Mouse (Mus musculus) midbrain, embryonic 13.5 days (tissue): ENCODE data around the gene Ddx5. TPM values are rescaled to one million over a fixed set of nuclear protein-coding genes. Genes with fewer than 3 reads are reported as not detected.
A peak's percentile ranks its signal among the peaks of the same experiment; 100 is the strongest.
"Not testable (repeated sequence)": the region's sequence is repeated elsewhere in the genome, so short reads cannot be mapped to it uniquely, and the experiment has no call there.

Experiments
- ATAC-seq: fragments of 200-750 bp; cut with Nextera tagmentation; 2 replicates; pipeline ENCODE4 v1.8.0; 2017; ENCODE audit warnings: mild to moderate bottlenecking, moderate TSS enrichment, moderate library complexity
- H3K27ac ChIP-seq: fragments of 300-500 bp; sonication (generic); 2 replicates; pipeline ENCODE4 v1.5.1; 2015; ENCODE audit warnings: inconsistent platforms, mild to moderate bottlenecking, moderate library complexity
- H3K27me3 ChIP-seq: fragments of 300-500 bp; sonication (generic); 2 replicates; pipeline ENCODE4 v1.6.1; 2015; ENCODE audit warnings: mild to moderate bottlenecking, inconsistent platforms
- H3K36me3 ChIP-seq: fragments of 300-500 bp; sonication (generic); 2 replicates; pipeline ENCODE4 v1.6.1; 2015; ENCODE audit warnings: mild to moderate bottlenecking, inconsistent platforms
- H3K4me1 ChIP-seq: fragments of 300-500 bp; sonication (generic); replicated peaks from 2 replicates; pipeline ENCODE4 v1.6.1; 2015; ENCODE audit warnings: inconsistent platforms
- H3K4me2 ChIP-seq: fragments of 300-500 bp; sonication (generic); replicated peaks from 2 replicates; pipeline ENCODE4 v1.6.1; 2015; ENCODE audit warnings: moderate library complexity, mild to moderate bottlenecking, inconsistent platforms
- H3K4me3 ChIP-seq: fragments of 300-500 bp; sonication (generic); replicated peaks from 2 replicates; pipeline ENCODE4 v1.5.1; 2015; ENCODE audit warnings: mild to moderate bottlenecking, inconsistent platforms
- H3K9ac ChIP-seq: fragments of 300-500 bp; sonication (generic); replicated peaks from 2 replicates; pipeline ENCODE4 v1.6.1; 2015; ENCODE audit warnings: mild to moderate bottlenecking, inconsistent platforms
- H3K9me3 ChIP-seq: fragments of 300-500 bp; sonication (generic); 2 replicates; pipeline ENCODE4 v1.6.1; 2016; ENCODE audit warnings: mild to moderate bottlenecking, inconsistent platforms
- WGBS: fragments of 180-500 bp; shearing (Covaris S2); methylation state at CpG from one replicate; pipeline ENCODE4 v1.1.7; 2015; 5-methylcytosine and 5-hydroxymethylcytosine counted together
- polyA plus RNA-seq: library from polyadenylated mRNA; unstranded; fragments of >200 nt; fragmentation: Nextera tagmentation; extraction: Ambion mirVana; gene quantifications from 2 replicates; pipeline ENCODE4 v1.2.1, GENCODE M21; 2015

Ddx5 gene
- polyA plus RNA-seq, 1 experiment from 2014 or later = 487 TPM

DNA sequence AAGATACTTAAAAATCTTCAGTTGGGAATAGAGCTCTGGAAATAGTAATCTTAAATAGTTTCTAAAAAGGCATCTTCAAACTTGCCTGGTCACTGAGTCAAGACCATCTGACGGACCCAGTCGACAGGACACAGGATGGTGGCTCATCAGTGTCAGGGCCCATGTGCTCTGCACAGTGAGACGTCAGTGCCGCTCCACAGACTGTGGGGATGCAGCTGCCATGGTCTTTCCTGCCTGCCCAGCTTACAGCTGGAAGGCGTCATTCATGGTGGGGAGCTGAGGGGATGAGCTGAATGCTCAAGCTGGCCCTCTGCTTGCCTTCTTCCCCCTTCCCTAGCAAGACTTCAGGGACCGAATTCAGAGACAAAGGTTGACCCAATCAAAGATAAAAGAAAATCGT, 27.3 kb upstream of the Ddx5 start:
- WGBS = 90% methylated on average over 7 of the region's 7 CpGs
- no peaks in the 10 kb centered on the region for H3K9me3 ChIP-seq
- H3K27me3 ChIP-seq = no peaks in the 10 kb centered on the region
- no peak overlapping the region for H3K27ac ChIP-seq
- peaks cover 89% of the 10 kb centered on the region for H3K36me3 ChIP-seq
- no peak overlapping the region for H3K4me2 ChIP-seq
- no peak overlapping the region for H3K4me3 ChIP-seq
- H3K9ac ChIP-seq = no peak overlapping the region
- H3K4me1 ChIP-seq = peaks cover 10% of the 10 kb centered on the region
- no peak for ATAC-seq

DNA sequence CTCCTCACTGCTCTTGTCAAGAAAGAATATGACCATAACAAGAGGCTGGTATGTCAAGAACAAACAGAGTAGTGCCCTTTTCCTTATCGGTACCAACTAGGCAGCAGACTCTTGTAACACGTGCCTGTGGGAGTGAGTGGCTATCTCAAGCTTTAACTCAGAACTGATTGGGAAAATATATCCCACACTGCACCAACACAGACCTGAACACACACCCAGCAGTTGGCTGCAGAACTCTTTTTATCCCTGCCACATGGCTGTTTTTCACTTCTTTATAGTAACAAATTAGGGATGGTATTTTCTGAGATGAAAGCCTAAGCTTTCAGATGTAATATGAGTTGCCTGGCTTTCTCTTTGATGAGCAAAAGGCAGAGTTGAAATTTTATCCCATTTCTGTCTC, 26.8 kb upstream of the Ddx5 start:
- Histone ChIP-seq H3K4me3 (no peak overlapping the region), H3K4me1 (peaks cover 10% of the 10 kb centered on the region), H3K27ac (no peak overlapping the region), H3K9me3 (no peaks in the 10 kb centered on the region), H3K4me2 (no peak overlapping the region), H3K9ac (no peak overlapping the region), H3K36me3 (peaks cover 90% of the 10 kb centered on the region), H3K27me3 (no peaks in the 10 kb centered on the region)
- 94% methylated on average over 2 of the region's 2 CpGs for WGBS
- no peak for ATAC-seq

DNA sequence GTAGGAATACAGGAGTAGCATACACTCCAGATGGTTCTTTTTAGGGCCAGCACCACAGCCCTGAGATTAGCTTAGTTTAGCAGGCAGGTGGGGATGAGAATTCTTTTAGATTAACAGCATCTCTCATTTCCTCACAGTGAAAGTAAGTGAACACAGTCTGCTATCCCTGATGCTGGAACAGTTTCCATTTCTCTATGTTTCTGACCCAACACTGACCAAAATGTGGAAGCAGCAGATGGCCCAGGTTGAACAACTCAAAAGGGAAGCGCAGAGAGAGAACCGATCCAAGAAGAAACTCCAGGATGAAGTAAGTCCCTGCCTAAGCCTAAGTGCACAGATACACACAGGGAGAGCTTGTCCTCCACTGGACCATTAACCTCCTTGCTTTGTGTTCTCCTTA, 26.3 kb upstream of the Ddx5 start:
- H3K4me1 ChIP-seq = peaks cover 10% of the 10 kb centered on the region
- WGBS = 93% methylated on average over 2 of the region's 2 CpGs
- H3K36me3 ChIP-seq = peaks cover 91% of the 10 kb centered on the region
- no peak overlapping the region for H3K27ac ChIP-seq
- H3K4me2 ChIP-seq = no peak overlapping the region
- H3K9ac ChIP-seq = no peak overlapping the region
- no peaks in the 10 kb centered on the region for H3K27me3 ChIP-seq
- no peak overlapping the region for H3K4me3 ChIP-seq
- ATAC-seq = no peak
- H3K9me3 ChIP-seq = no peaks in the 10 kb centered on the region

DNA sequence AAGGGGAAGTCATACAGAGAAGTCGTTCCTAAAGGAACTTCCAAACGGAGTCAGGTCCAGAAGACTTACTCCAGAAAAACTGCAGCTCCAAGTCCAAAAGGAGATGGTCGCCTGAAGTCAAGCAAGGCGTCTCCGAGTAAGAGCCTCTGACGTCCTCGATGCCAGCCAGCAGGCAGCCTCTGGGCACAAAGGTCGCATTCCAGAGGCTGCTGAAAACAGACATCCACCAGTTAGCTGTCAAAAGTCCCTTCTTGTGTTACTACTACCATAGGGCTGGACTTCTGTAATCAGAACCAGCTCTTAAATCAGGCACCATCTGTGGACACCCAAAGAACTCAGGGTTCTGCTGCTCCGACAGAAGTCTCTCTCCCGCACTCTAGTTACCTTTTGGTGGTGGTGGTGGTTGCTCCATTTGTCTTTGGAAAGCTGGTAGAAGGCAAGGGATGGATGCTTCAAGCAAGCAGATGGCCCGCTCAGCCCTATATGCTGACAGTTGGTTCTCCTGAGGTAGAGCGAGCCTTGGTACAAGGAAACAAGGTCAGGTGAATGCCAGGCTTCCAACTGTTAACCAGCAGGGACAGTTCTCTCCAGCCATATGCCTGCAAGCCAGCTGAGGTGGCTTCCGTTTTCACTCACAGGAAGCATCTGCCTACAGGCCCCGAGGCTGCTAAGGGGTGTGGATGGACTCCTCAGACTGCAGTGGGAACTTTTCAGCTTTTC, 25.8 kb upstream of the Ddx5 start:
- H3K36me3 ChIP-seq = peaks cover 93% of the 10 kb centered on the region
- H3K4me1 ChIP-seq = peaks cover 10% of the 10 kb centered on the region
- H3K9ac ChIP-seq = no peak overlapping the region
- H3K27ac ChIP-seq = no peak overlapping the region
- H3K27me3 ChIP-seq = no peaks in the 10 kb centered on the region
- WGBS = 90% methylated on average over 14 of the region's 14 CpGs
- ATAC-seq = no peak
- H3K9me3 ChIP-seq = no peaks in the 10 kb centered on the region
- no peak overlapping the region for H3K4me3 ChIP-seq
- H3K4me2 ChIP-seq = no peak overlapping the region

DNA sequence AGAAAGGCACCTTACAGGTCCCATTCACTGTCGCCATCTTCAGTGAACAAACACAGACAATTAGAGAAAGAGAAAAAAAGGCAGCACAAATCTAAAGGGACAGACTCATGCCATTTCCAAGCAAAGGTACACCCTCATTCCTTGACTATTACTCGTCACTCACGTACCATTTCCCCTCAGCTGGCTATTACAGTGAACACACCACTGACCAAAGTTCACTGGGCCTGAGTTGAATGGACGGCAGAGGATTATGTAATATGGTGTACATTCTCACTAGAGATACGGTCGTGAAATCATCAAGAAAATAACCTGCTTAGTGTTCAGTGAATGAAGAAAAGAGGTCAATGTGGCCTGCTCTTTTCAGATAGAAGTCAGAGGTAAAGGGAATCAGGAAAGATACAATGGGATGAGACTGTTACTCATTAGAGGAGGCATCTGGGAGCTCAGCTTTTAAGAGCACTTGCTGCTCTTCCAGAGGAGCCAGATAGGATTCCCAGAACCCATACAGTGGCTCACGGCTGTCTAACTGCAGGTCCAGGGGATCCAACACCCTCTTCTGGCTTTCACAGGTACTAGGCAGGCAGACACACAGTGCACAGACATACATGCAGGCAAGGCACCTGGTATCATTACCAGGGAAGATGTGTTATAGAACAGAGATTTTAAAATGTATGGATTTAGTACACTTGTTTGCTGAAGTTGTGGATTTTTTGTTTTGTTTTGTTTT, 23.6 kb upstream of the Ddx5 start:
- H3K27ac ChIP-seq = no peak overlapping the region
- H3K4me1 ChIP-seq = no peaks in the 10 kb centered on the region
- no peak overlapping the region for H3K4me3 ChIP-seq
- H3K9ac ChIP-seq = no peak overlapping the region
- H3K27me3 ChIP-seq = no peaks in the 10 kb centered on the region
- no peaks in the 10 kb centered on the region for H3K9me3 ChIP-seq
- 92% methylated on average over 7 of the region's 7 CpGs for WGBS
- ATAC-seq = no peak
- no peak overlapping the region for H3K4me2 ChIP-seq
- H3K36me3 ChIP-seq = peaks cover 84% of the 10 kb centered on the region

DNA sequence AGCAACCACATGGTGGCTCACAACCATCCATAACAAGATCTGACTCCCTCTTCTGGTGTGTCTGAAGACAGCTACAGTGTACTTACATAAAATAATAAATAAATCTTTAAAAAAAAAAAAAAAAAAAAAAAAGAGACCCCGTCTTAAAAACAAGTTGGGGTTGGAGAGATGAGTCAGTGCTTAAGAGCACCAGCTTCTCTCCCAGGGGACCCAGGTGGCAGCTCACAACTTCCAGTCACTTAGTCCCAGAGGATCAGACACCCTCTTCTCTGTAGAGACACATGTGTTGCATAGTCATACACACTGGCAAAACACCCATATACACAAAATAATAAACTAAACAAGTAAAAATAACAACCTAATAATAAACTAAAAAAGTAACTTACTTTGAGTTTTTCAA, 18.5 kb upstream of the Ddx5 start:
- H3K4me3 ChIP-seq, ATAC-seq, H3K27ac ChIP-seq, H3K9me3 ChIP-seq, H3K4me2 ChIP-seq, H3K4me1 ChIP-seq, H3K9ac ChIP-seq, H3K27me3 ChIP-seq: not testable (repeated sequence)
- H3K36me3 ChIP-seq = peaks cover 67% of the 10 kb centered on the region
- WGBS = 70% methylated on average over 1 of the region's 1 CpGs

DNA sequence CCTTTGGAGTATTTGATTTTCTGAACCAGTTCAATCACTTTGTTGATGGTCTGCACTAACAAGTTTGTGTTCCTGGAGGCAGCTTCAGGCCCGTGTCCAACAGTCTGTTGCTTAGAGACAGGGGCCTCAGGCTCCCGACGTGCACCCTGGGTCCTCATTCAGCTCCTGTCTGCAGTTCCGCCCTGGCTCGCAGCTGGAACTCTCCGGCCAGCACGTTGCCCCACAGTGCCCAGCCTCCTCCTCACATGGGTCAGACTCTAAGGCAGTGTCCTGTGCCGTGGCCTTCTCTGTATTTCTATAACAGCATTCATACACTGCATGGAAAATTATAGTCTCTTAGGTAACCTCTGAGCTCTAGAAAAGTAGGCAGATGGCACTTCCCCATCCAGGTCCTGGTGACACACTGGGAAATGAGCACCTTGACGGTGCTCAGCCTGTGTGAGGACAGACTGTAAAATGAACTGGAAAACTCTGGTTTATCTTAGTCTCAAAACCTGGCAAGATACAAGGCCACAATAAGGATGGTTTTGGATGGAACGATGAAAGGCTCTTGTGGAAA, 13.2 kb upstream of the Ddx5 start:
- Histone ChIP-seq H3K36me3 (peaks cover 81% of the 10 kb centered on the region), H3K9me3 (peaks cover 6% of the 10 kb centered on the region; the same call in 1 of the 2 replicates), H3K27ac (no peak overlapping the region), H3K9ac (no peak overlapping the region), H3K4me1 (no peaks in the 10 kb centered on the region), H3K4me2 (no peak overlapping the region), H3K4me3 (no peak overlapping the region), H3K27me3 (no peaks in the 10 kb centered on the region)
- WGBS = 83% methylated on average over 10 of the region's 10 CpGs
- no peak for ATAC-seq

DNA sequence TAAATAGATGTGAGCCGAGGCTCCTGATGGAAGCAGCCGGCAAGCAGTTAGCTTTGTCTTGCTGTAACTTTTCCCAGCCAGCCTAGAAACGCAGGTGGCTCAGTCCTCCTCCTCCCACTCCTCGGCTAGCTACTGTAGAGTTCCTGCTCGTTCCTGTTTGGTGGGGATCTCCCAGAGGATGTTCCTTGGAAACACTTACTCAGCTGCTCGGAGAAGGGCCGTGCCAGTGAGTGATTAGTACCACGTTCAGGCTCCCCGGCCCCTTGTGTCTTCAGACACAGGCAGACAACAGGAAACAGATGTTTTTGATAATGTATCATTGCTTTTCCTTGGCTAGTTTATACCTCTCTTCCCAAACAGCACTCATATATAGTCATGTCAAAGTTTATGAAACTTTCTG, 6.7 kb upstream of the Ddx5 start:
- Histone ChIP-seq H3K9ac (no peak overlapping the region), H3K4me3 (no peak overlapping the region), H3K4me2 (no peak overlapping the region), H3K36me3 (peaks cover 74% of the 10 kb centered on the region), H3K4me1 (peaks cover under 1% of the 10 kb centered on the region), H3K9me3 (peaks cover 6% of the 10 kb centered on the region; the same call in 1 of the 2 replicates), H3K27me3 (no peaks in the 10 kb centered on the region), H3K27ac (no peak overlapping the region)
- ATAC-seq = no peak
- WGBS = 78% methylated on average over 9 of the region's 9 CpGs

DNA sequence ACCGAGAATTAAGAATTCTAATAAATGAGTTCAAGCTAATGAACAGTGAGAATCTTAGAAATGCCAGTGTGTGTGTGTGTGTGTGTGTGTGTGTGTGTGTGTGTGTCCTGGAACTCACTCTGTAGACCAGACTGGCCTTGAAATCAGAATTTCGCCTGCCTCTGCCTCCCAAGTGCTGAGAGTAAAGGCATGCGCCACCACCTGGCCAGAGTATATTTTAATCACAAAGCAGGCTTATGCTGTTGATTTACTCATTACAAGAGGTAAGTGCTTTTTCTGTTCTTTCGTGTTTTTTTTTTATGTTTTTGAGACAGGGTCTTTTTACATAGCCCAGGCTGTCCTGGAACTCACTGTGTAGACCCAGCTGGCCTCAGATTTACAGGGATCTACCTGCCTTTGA, 4.9 kb upstream of the Ddx5 start:
- peaks cover 57% of the 10 kb centered on the region for H3K36me3 ChIP-seq
- WGBS = 70% methylated on average over 4 of the region's 4 CpGs
- no peak overlapping the region for H3K9ac ChIP-seq

DNA sequence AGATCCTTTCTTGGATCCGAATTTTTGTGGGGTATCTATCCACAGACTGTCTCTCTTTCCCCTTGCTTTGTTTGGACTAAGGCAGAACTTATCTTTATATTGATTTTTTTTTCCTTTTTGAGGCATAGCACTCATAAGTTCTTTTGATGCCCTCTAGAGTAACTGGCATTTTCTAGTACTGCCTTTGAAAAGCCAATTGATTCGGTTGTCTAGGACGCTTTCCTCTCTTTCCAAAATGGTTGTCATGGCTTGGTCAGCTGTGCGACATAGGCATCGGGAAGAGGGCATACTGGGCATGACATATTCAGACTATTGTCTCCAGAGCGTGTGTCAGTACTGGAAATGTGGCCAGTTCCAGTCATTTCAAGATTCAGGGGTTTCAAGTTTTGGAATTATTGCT, 664 bp upstream of the Ddx5 start:
- H3K4me2 ChIP-seq = peak overlapping the region; percentile 76
- H3K4me1 ChIP-seq = peaks cover 32% of the 10 kb centered on the region
- peak overlapping the region; percentile 100 for H3K9ac ChIP-seq
- peak overlapping the region; percentile 98 for H3K4me3 ChIP-seq
- peak; percentile 12; the same call in 1 of the 2 replicates for ATAC-seq
- peak overlapping the region; percentile 99 for H3K27ac ChIP-seq
- H3K36me3 ChIP-seq = peaks cover 36% of the 10 kb centered on the region
- under 1% methylated on average over 6 of the region's 6 CpGs for WGBS
- H3K27me3 ChIP-seq = no peaks in the 10 kb centered on the region
- H3K9me3 ChIP-seq = no peaks in the 10 kb centered on the region

More for the DNA sequence above, 4.9 kb upstream of the Ddx5 start:
- H3K9me3 ChIP-seq = peaks cover 6% of the 10 kb centered on the region; the same call in 1 of the 2 replicates
- peaks cover 11% of the 10 kb centered on the region for H3K4me1 ChIP-seq
- ATAC-seq = no peak
- H3K27ac ChIP-seq = no peak overlapping the region
- no peak overlapping the region for H3K4me3 ChIP-seq
- H3K4me2 ChIP-seq = no peak overlapping the region
- no peaks in the 10 kb centered on the region for H3K27me3 ChIP-seq

DNA sequence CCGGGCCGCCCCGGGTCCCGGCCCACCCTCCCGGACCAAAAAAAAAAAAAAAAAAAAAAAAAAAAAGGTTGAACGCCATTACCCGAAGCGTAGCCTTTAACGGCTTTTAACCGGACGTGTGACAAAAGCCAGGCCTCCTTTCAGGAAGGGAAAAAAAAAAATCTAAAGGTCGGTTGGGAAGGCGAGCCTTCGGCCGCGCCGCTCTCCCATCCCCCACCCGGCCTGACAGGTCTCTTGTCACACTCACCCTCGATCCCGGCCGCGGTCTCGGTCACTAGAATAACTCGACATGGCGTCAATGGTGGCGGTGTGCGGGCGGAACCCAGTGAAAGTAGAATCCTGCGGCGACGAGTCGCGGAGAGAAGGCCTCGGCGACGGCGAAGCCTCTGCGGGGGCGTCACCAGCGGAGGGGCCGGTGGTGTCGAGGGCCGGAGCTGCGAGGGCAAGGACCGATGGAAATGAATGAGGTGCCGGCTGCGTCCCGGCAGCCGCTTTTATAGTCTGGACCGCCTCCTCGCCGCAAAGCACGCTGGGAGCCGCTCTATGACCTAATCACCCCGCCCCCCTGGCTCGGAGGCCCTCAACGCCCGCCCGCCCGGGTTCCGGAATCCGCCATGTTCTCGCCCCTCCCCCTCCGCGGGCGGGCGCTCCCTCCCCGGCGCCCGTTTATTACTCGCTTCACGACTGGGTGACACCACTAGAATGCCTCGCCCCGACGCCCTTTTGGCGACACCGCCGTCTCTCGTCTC, 785 bp downstream of the Ddx5 start:
- peak overlapping the region; percentile 76 for H3K4me2 ChIP-seq
- H3K4me1 ChIP-seq = peaks cover 36% of the 10 kb centered on the region
- H3K27ac ChIP-seq = peak overlapping the region; percentile 99
- peak overlapping the region; percentile 98 for H3K4me3 ChIP-seq
- no peaks in the 10 kb centered on the region for H3K27me3 ChIP-seq
- peaks cover 39% of the 10 kb centered on the region for H3K36me3 ChIP-seq
- H3K9ac ChIP-seq = peak overlapping the region; percentile 100
- no peaks in the 10 kb centered on the region for H3K9me3 ChIP-seq
- WGBS = under 1% methylated on average over 74 of the region's 79 CpGs
- ATAC-seq = peak; percentile 59
